In the genomic region with DNA sequence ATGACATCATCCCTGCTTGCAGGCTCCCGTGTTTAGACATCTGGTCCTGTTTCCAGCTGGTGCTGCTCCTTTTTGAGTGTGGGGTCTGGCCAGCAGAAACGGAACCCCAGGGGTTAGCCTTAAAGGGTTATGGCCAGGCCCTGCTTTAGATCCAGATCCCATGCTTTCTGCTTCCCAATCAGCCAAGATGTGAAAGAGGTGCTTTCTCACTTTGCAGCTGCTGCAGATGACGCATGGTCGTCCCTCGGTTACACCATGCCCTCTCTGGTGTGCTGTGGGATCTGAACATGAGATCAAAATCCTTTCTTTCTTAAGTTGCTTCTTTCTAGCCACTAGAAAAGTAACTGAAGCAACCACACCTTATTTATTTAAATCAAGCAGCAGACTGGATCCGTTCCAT, we compare ENCODE assay signal across 21 mouse cellular contexts.
DNase-seq lines count a peak whose midpoint lies in the region; ATAC-seq and TF ChIP-seq lines count a peak whose summit lies in the region.
"Had no signal": no experiment of that assay in that cellular context is flagged by ENCODE, and none has a peak within 500 bp of the region (broad histone marks: within the 10 kb centered on the region; RNA-seq: fewer than 3 reads in every experiment).

No protein-coding gene starts in this region.

- no peaks in the 10 kb centered on the region for H3K9me3 ChIP-seq in forebrain, postnatal 0 days (ENCODE audit: low read length)
- no peaks in the 10 kb centered on the region for H3K9me3 ChIP-seq in forebrain, embryonic 10.5 days
- no peaks in the 10 kb centered on the region for H3K9me3 ChIP-seq in lung, embryonic 14.5 days (ENCODE audit: low read depth, low read length)
- no peaks in the 10 kb centered on the region for H3K9me3 ChIP-seq in embryonic facial prominence, embryonic 10.5 days
- H3K9me3 ChIP-seq: heart, embryonic 13.5 days; hindbrain, embryonic 12.5 days; liver, embryonic 15.5 days; midbrain, embryonic 15.5 days; neural tube, embryonic 15.5 days; stomach, embryonic 15.5 days had no signal

- no peak overlapping the region for H3K9ac ChIP-seq in forebrain, postnatal 0 days
- no peak overlapping the region for H3K9ac ChIP-seq in lung, embryonic 14.5 days
- H3K9ac ChIP-seq: heart, embryonic 13.5 days; hindbrain, embryonic 12.5 days; liver, embryonic 15.5 days; midbrain, embryonic 15.5 days; neural tube, embryonic 15.5 days; stomach, embryonic 15.5 days had no signal

- no peak for TF ChIP-seq CTCF in forebrain, postnatal 0 days (IDR thresholded peaks at IDR 0.05; ENCODE audit: low read depth)
- TF ChIP-seq CTCF in lung, embryonic 14.5 days (IDR thresholded peaks at IDR 0.05; ENCODE audit: low read depth), result no peak

- no peak for ATAC-seq in forebrain, postnatal 0 days
- peak; percentile 62 for ATAC-seq in lung, embryonic 14.5 days (ENCODE audit: insufficient read depth)
- ATAC-seq: intestine, postnatal 0 days had no signal

- H3K4me3 ChIP-seq in forebrain, postnatal 0 days (ENCODE audit: low read depth, low read length), result no peak overlapping the region
- H3K4me3 ChIP-seq in forebrain, embryonic 10.5 days, result no peak overlapping the region
- H3K4me3 ChIP-seq in lung, embryonic 14.5 days (ENCODE audit: low read depth, low read length), result no peak overlapping the region
- H3K4me3 ChIP-seq in embryonic facial prominence, embryonic 10.5 days, result no peak overlapping the region
- H3K4me3 ChIP-seq: heart, embryonic 13.5 days; hindbrain, embryonic 12.5 days; liver, embryonic 15.5 days; midbrain, embryonic 15.5 days; neural tube, embryonic 15.5 days; stomach, embryonic 15.5 days had no signal

- 0 out of 2 replicates have a peak overlapping the region, but pooled peaks have one; percentile 45 for H3K27ac ChIP-seq in forebrain, postnatal 0 days (ENCODE audit: low read depth, low read length)
- no peak overlapping the region for H3K27ac ChIP-seq in forebrain, embryonic 10.5 days
- H3K27ac ChIP-seq in lung, embryonic 14.5 days (ENCODE audit: low read depth), result peak overlapping the region; percentile 46; the same call in 1 of the 2 replicates
- no peak overlapping the region for H3K27ac ChIP-seq in embryonic facial prominence, embryonic 10.5 days (replicated peaks)
- H3K27ac ChIP-seq: heart, embryonic 13.5 days; hindbrain, embryonic 12.5 days; liver, embryonic 15.5 days; midbrain, embryonic 15.5 days; neural tube, embryonic 15.5 days; stomach, embryonic 15.5 days had no signal

- WGBS in forebrain, postnatal 0 days, result 59% methylated on average over 6 of the region's 6 CpGs
- 85% methylated on average over 6 of the region's 6 CpGs for WGBS in forebrain, embryonic 10.5 days
- 43% methylated on average over 6 of the region's 6 CpGs for WGBS in lung, embryonic 14.5 days
- 78% methylated on average over 6 of the region's 6 CpGs for WGBS in embryonic facial prominence, embryonic 10.5 days

- no peak overlapping the region for H3K4me2 ChIP-seq in forebrain, postnatal 0 days (ENCODE audit: low read depth)
- H3K4me2 ChIP-seq in lung, embryonic 14.5 days, result no peak overlapping the region
- H3K4me2 ChIP-seq: heart, embryonic 13.5 days; hindbrain, embryonic 12.5 days; liver, embryonic 15.5 days; midbrain, embryonic 15.5 days; neural tube, embryonic 15.5 days; stomach, embryonic 15.5 days had no signal

- DNase-seq in adrenal gland, adult 2 months, result peak; percentile 37
- DNase-seq in adrenal gland, postnatal 14 days, result no peak
- DNase-seq in forebrain, postnatal 0 days, result no peak
- no peak for DNase-seq in forebrain, embryonic 10.5 days (ENCODE audit: extremely low spot score, low spot score)
- DNase-seq in lung, embryonic 14.5 days, result peak; percentile 44
- DNase-seq in lung, postnatal 25 days (ENCODE audit: low spot score), result no peak
- DNase-seq in embryonic facial prominence, embryonic 10.5 days (ENCODE audit: low spot score), result peak; percentile 9
- no peak for DNase-seq in urinary bladder, postnatal 4 days (ENCODE audit: low spot score in 2 of 2)
- DNase-seq: cerebellum, adult 8-10 months; cerebellum, postnatal 36 days; embryo, embryonic 11 days; liver; thymus, adult 18-20 months; thymus, postnatal 4 days had no signal

- H3K27me3 ChIP-seq in forebrain, postnatal 0 days (ENCODE audit: insufficient read depth, low read length), result no peaks in the 10 kb centered on the region
- no peaks in the 10 kb centered on the region for H3K27me3 ChIP-seq in forebrain, embryonic 10.5 days (ENCODE audit: poor library complexity, severe bottlenecking)
- no peaks in the 10 kb centered on the region for H3K27me3 ChIP-seq in lung, embryonic 14.5 days (ENCODE audit: insufficient read depth, low read length)
- no peaks in the 10 kb centered on the region for H3K27me3 ChIP-seq in embryonic facial prominence, embryonic 10.5 days (replicated peaks; ENCODE audit: low read depth, poor library complexity, severe bottlenecking)
- H3K27me3 ChIP-seq: heart, embryonic 13.5 days; hindbrain, embryonic 12.5 days; liver, embryonic 15.5 days; midbrain, embryonic 15.5 days; neural tube, embryonic 15.5 days; stomach, embryonic 15.5 days had no signal

- H3K36me3 ChIP-seq in forebrain, postnatal 0 days (ENCODE audit: insufficient read depth), result no peaks in the 10 kb centered on the region
- no peaks in the 10 kb centered on the region for H3K36me3 ChIP-seq in forebrain, embryonic 10.5 days (replicated peaks)
- H3K36me3 ChIP-seq in lung, embryonic 14.5 days (ENCODE audit: insufficient read depth), result no peaks in the 10 kb centered on the region
- H3K36me3 ChIP-seq in embryonic facial prominence, embryonic 10.5 days (replicated peaks), result no peaks in the 10 kb centered on the region
- H3K36me3 ChIP-seq: heart, embryonic 13.5 days; hindbrain, embryonic 12.5 days; liver, embryonic 15.5 days; midbrain, embryonic 15.5 days; neural tube, embryonic 15.5 days; stomach, embryonic 15.5 days had no signal

- H3K4me1 ChIP-seq in forebrain, postnatal 0 days (ENCODE audit: insufficient read depth), result no peaks in the 10 kb centered on the region
- no peaks in the 10 kb centered on the region for H3K4me1 ChIP-seq in forebrain, embryonic 10.5 days
- no peaks in the 10 kb centered on the region for H3K4me1 ChIP-seq in lung, embryonic 14.5 days (ENCODE audit: insufficient read depth)
- no peaks in the 10 kb centered on the region for H3K4me1 ChIP-seq in embryonic facial prominence, embryonic 10.5 days
- H3K4me1 ChIP-seq: heart, embryonic 13.5 days; hindbrain, embryonic 12.5 days; liver, embryonic 15.5 days; midbrain, embryonic 15.5 days; stomach, embryonic 15.5 days had no signal

Comparison
In these comparisons a context has a peak if more than half of its experiments do, and no peak if none do; other contexts are left out.
1. DNase-seq: peak in adrenal gland, adult 2 months (single experiment), lung, embryonic 14.5 days (single experiment) and embryonic facial prominence, embryonic 10.5 days (single experiment); none in adrenal gland, postnatal 14 days (single experiment), forebrain, postnatal 0 days (single experiment), forebrain, embryonic 10.5 days (single experiment), lung, postnatal 25 days (single experiment) and urinary bladder, postnatal 4 days (0 of 2).
2. H3K27ac ChIP-seq: peak in forebrain, postnatal 0 days (single experiment) and lung, embryonic 14.5 days (single experiment); none in forebrain, embryonic 10.5 days (single experiment) and embryonic facial prominence, embryonic 10.5 days (single experiment).